Mouse (Mus musculus) C3H10T1/2 (cell line): ENCODE measurements around the gene Oosp2. TPM values are rescaled to one million over a fixed set of nuclear protein-coding genes. Genes with fewer than 3 reads are reported as not detected.

Source experiments
- polyA plus RNA-seq, 2 experiments: library from polyadenylated mRNA; unstranded; fragments of >200 nt; fragmentation: generic; extraction: Trizol; gene quantifications; one replicate each; pipeline ENCODE4 v1.2.1; 2012; ENCODE audit warnings: missing spikeins in 2 of 2

Oosp2 gene
- not detected for polyA plus RNA-seq

GRCm38 (mm10) chr19:11660459-11660858, at the start of gene Oosp2:
Gene Oosp2 (minus strand): TSS chr19:11660559.

DNA sequence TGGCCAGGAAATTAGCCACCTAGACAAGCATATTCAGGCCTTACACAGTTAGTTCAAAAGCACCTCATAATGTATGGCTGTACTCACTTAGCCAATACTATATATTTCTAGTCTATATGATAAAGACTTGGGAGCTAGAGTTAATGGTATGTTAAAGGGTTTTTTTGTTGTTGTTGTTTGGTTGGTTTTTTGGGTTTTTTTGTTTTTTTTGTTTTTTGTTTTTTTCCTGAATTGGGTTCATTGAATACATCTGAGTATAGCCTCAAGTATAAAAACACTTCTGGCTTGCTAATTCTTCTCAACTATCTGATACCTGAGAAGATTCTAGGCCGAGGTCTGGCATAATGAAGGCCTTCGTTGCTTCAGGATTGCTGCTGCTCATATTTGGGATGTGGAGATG, 36.4 kb upstream of the Oosp2 start, which contains the start of gene Oosp3:
TSS of gene Oosp3 (plus strand) at position 301 of the 400 bp plus-strand sequence.

GRCm38 (mm10) chr19:11690839-11691238, 30.5 kb upstream of the Oosp2 start, which contains the start of gene Oosp1:
Gene Oosp1 (minus strand): TSS chr19:11691150.

DNA sequence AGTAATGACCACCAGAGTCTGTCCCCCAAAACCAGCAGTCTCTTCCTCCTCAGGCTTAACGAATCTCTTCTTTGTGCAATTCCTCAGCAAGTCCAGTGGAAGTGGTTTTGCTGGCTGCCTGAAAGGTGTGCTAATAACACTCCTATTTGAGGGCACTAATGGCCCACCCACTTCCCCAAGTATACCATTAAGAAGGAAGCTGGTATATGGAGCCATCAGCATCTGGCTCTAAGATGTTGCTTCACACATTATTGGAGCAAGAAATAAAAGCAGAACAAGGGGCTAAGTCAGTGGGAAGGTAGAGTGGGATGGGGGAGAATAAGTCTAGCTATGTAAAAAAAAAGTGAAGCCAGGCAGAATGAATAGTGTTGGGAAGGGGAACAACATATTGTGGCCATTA, 19.6 kb downstream of the Oosp2 start, which contains the start of gene Ms4a3:
TSS of gene Ms4a3 (minus strand) at position 120 of the 400 bp plus-strand sequence.

DNA sequence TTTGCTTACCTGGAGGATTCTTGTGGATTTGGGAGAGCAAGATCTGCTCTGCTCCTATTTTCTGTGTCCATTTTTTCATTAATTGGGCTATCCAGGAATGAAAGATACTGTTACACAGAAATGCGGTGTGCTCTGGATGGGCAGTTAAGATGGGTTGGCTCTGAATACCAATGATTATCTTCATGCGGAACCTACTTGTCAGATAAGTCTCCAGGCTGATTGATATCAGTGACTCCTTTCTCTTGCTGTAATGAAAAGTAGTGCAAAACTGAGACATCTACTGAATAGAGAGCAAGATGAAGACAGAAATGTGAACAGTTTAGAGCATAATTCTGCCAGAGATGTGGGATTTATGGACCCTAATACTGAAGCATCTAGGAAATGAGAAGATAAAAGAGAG, 36.8 kb downstream of the Oosp2 start, which contains the start of gene Ms4a2:
TSS of gene Ms4a2 (minus strand) at position 169 of the 400 bp plus-strand sequence.

DNA sequence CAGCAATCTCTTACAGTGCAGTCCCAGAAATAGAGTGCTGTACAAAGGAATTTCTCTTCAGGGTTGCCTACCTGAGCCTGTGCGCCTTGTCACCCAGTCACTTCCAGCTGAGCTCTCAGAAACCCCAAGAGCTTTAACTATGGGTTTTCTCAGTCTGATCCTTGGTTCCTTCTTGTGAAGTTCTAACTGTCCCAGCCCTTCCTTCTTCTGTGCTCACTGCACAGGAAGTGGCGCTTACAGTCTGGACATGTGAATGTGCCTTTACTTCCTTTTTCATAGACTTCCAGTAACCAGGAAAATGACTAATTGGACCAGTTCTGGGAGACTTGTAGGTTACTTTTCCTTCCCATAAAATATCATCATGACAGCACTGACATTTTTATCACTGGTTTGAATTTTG, 55.8 kb downstream of the Oosp2 start, which contains the start of gene Ms4a6d:
TSS of gene Ms4a6d (minus strand) at position 247 of the 400 bp plus-strand sequence.

Other genes with a start within 250 kb of the Oosp2 start
- not detected for gene Ms4a4b, start 217.0 kb downstream of the Oosp2 start, polyA plus RNA-seq
- gene Ms4a6c, start 191.2 kb downstream of the Oosp2 start, polyA plus RNA-seq: not detected
- not detected for gene Gm8369, start 174.6 kb downstream of the Oosp2 start, polyA plus RNA-seq
- gene Ms4a6b, start 144.0 kb downstream of the Oosp2 start, polyA plus RNA-seq: not detected
- gene Ms4a4d, start 123.8 kb downstream of the Oosp2 start, polyA plus RNA-seq: not detected
- under 1 TPM in 1 of 2 experiments, not detected in 1; 0.09 TPM for gene Ms4a6d, start 55.7 kb downstream of the Oosp2 start, polyA plus RNA-seq
- not detected for gene Ms4a2, start 36.8 kb downstream of the Oosp2 start, polyA plus RNA-seq
- not detected for gene Ms4a3, start 19.7 kb downstream of the Oosp2 start, polyA plus RNA-seq
- gene Oosp1, start 30.6 kb upstream of the Oosp2 start, polyA plus RNA-seq: not detected
- not detected for gene Oosp3, start 36.5 kb upstream of the Oosp2 start, polyA plus RNA-seq
- gene Gif, start 87.0 kb upstream of the Oosp2 start, polyA plus RNA-seq: not detected
- 10 to 100 TPM; 32.8 to 45.4 TPM for gene Mrpl16, start 109.8 kb upstream of the Oosp2 start, polyA plus RNA-seq
- gene Stx3, start 158.8 kb upstream of the Oosp2 start, polyA plus RNA-seq: 1 to 10 TPM in 1 of 2 experiments, under 1 TPM in 1; 0.61 to 3.0 TPM
- gene Olfr1417, start 178.7 kb upstream of the Oosp2 start, polyA plus RNA-seq: under 1 TPM in 1 of 2 experiments, not detected in 1; 0.01 TPM
- gene Olfr1418, start 200.5 kb upstream of the Oosp2 start, polyA plus RNA-seq: not detected
- not detected for gene Olfr1419, start 214.5 kb upstream of the Oosp2 start, polyA plus RNA-seq
- gene Olfr1420, start 226.0 kb upstream of the Oosp2 start, polyA plus RNA-seq: not detected